Comparison of ENCODE assay signal across 8 mouse cellular contexts in the genomic region with DNA sequence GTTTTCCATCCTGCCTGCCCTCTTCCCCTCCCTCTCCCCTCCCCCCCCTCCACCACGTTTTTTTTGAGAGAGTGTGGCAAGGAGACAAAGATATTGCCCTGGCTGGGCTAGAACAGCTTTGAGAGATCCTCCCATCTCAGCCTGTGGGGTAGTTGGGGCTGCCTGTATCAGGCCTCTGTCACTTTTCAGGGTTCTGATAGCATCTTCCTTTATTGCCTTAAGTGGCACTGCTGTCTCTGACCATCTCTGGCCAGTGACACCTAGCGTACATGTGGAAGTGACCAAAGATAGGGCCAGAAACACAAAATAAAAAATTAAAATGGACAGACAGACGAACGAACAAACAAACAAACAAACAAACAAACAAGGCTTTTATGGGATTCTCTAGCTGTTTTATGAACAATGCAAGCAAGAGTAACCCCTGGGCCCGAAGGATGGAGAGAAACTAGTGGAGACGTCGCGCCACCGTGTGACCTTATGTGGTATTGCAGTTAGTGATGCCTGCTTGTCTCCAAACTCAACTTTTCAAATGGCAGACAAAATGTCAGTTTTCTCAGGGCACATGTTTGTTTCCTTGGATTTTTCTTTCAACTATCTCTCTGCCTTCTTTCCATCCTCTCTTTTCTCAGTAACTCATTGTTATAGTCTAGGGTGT. TPM values are rescaled to one million over a fixed set of nuclear protein-coding genes. Genes with fewer than 3 reads are reported as not detected.
DNase-seq lines count a peak whose midpoint lies in the region; ATAC-seq and TF ChIP-seq lines count a peak whose summit lies in the region.

No protein-coding gene starts in this region.

- H3K9me3 ChIP-seq in embryonic facial prominence, embryonic 13.5 days: no peaks in the 10 kb centered on the region
- H3K9me3 ChIP-seq in liver, postnatal 0 days (ENCODE audit: low read length): no peaks in the 10 kb centered on the region

- H3K36me3 ChIP-seq in embryonic facial prominence, embryonic 13.5 days: no peaks in the 10 kb centered on the region
- no peaks in the 10 kb centered on the region for H3K36me3 ChIP-seq in liver, postnatal 0 days (replicated peaks; ENCODE audit: insufficient read depth, low read length)

- H3K27me3 ChIP-seq in embryonic facial prominence, embryonic 13.5 days: no peaks in the 10 kb centered on the region
- H3K27me3 ChIP-seq in liver, postnatal 0 days (ENCODE audit: insufficient read depth, low read length): no peaks in the 10 kb centered on the region

- peak; percentile 68 to 80 for DNase-seq in CD8-positive naive resting alpha-beta T cell, adult 2 months (ENCODE audit: low read depth in 2 of 2, low spot score in 2 of 2)
- peak; percentile 27 to 60 for DNase-seq in adrenal gland, postnatal 4 days (ENCODE audit: low spot score in 2 of 2)
- peak; percentile 24 to 72 for DNase-seq in heart, adult 9 months (ENCODE audit: low spot score in 2 of 2)
- DNase-seq in kidney, postnatal 25 days: peak; percentile 79 to 92
- DNase-seq in liver, postnatal 0 days: peak; percentile 80
- peak; percentile 77 for DNase-seq in ovary, postnatal 14 days (ENCODE audit: low spot score)
- DNase-seq in thymus, postnatal 25 days: peak; percentile 72

- no peaks in the 10 kb centered on the region for H3K4me1 ChIP-seq in embryonic facial prominence, embryonic 13.5 days
- H3K4me1 ChIP-seq in liver, postnatal 0 days (ENCODE audit: insufficient read depth): no peaks in the 10 kb centered on the region

- TF ChIP-seq EP300 in liver, postnatal 0 days (IDR thresholded peaks at IDR 0.05; ENCODE audit: low read depth): no peak

- no peak for ATAC-seq in embryonic facial prominence, embryonic 13.5 days (ENCODE audit: insufficient number of reproducible peaks, insufficient read depth, low FRiP score, low TSS enrichment, low read depth)
- no peak; the same call in 1 of the 2 replicates for ATAC-seq in liver, postnatal 0 days

- no peak overlapping the region for H3K4me3 ChIP-seq in embryonic facial prominence, embryonic 13.5 days
- H3K4me3 ChIP-seq in liver, postnatal 0 days (ENCODE audit: low read depth, low read length): no peak overlapping the region

- peak; percentile 90 for TF ChIP-seq CTCF in liver, postnatal 0 days (IDR thresholded peaks at IDR 0.05; ENCODE audit: low read depth)

- no peak overlapping the region for H3K27ac ChIP-seq in embryonic facial prominence, embryonic 13.5 days
- no peak overlapping the region for H3K27ac ChIP-seq in liver, postnatal 0 days (ENCODE audit: low read depth)

- H3K4me2 ChIP-seq in embryonic facial prominence, embryonic 13.5 days: 0 out of 2 replicates have a peak overlapping the region, but pooled peaks have one; percentile 5
- H3K4me2 ChIP-seq in liver, postnatal 0 days (ENCODE audit: low read depth, low read length): no peak overlapping the region

- H3K9ac ChIP-seq in embryonic facial prominence, embryonic 13.5 days: no peak overlapping the region
- no peak overlapping the region for H3K9ac ChIP-seq in liver, postnatal 0 days (replicated peaks)

- WGBS in embryonic facial prominence, embryonic 13.5 days: 10% methylated on average over 9 of the region's 9 CpGs
- WGBS in liver, postnatal 0 days (ENCODE audit: insufficient replicate concordance): 9% methylated on average over 9 of the region's 9 CpGs

RNA-seq across cellular contexts. Expression of a gene that starts 50.7 kb away (rescaled TPM):
- total RNA-seq in adrenal gland, postnatal 4 days (2021): 10 to 100 TPM; 26.1 to 30.8 TPM
- polyA plus RNA-seq in embryonic facial prominence, embryonic 13.5 days (2015; fragmentation: Nextera tagmentation; extraction: Ambion mirVana): 18.1 and 19.2 TPM in 2 replicates
- polyA plus RNA-seq in liver, postnatal 0 days (2015; fragmentation: Nextera tagmentation; extraction: Ambion mirVana): 10.1 and 11.4 TPM in 2 replicates
